Mouse (Mus musculus): Measurements from ENCODE around the gene Sfswap. TPM values are rescaled to one million over a fixed set of nuclear protein-coding genes. Genes with fewer than 3 reads are reported as not detected.
"Not testable (repeated sequence)": the region's sequence is repeated elsewhere in the genome, so short reads cannot be mapped to it uniquely, and the experiment has no call there.

The Sfswap gene
- total RNA-seq, 1 experiment from 2014 or later = 154 TPM

DNA sequence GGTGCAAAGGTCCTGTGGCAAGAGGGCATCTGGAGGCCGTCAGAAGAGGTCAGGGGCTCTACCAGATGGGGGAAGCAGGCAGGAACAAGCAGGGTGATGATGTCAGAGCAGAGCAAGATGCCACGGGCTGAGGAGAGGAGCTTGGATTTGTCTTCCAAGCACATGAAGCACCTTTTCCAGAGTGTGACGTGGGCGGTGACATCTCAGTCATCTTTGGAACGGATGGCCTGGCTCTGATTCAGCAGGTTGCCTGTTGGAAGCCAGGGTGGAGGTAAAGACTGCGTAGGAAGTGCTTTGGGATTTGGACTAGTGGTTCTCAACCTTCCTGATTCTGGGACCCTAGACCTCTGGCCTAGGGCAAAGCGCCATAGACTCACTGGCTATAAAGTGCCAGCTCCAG lies 80.0 kb downstream of the Sfswap start:
- ATAC-seq (ENCODE audit: extremely low read depth, insufficient number of reproducible peaks, low FRiP score, poor library complexity, severe bottlenecking) = no peak

DNA sequence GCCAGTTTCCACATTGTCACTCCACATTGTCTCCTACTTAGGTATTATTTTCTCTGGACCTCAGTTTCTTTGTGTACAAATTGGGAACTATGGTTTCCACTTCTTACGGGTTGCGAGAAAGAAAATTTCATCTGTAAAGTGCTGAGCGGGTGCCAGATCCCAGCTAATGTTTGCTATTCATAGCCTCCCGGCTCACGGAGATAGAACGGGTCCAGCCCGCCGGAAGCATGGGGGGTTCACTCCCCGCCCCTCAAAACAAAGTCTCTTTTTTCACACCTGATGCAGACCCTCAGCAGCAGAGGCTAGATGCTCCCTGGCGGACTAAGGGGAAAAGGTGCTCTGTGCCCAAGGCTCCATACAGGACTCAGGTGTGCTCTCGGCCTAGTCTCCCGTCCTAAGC lies 82.3 kb downstream of the Sfswap start:
- no peak for ATAC-seq (ENCODE audit: extremely low read depth, insufficient number of reproducible peaks, low FRiP score, poor library complexity, severe bottlenecking)

DNA sequence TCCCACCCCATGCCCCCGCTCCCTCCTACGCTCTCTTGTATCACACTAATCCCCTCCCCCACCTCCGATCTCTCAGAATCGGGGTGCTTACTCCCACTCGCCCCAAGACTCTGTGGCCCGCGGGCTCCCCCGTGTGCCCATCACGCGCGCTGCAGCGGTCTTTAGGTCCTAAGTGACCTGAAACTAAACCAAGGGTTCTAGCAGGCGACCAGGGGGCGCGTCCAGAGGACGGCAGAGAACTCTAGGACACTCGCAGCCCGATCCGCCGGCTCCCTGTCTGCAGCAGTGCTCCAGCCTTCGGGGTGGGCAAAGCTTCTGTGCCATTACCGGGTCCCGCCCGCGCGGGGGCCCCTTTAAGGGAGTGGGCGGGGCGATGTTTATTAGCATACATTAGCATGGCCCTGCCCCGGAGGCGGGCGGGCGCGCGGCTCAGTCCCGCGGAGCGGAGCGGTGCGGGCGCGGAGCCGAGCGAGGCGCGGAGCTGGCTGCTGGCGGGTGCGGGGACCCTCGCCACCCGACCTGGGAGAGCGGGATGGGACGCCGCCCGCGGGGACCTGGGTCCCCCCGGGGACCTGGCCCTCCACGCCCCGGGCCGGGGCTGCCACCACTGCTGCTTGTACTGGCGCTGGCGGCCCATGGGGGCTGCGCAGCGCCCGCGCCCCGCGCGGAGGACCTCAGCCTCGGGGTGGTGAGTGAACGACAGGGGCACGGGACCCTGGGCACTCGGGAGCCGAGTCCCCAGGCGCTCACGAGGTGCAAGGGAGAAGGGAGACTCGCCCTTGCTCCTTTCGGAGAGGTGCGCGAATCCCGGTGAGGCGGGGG lies 83.0 kb downstream of the Sfswap start, which contains the start of gene Mmp17:
Gene Mmp17, plus strand, starts transcription at position 409 of the 822 bp plus-strand sequence.
- peak; percentile 61 for ATAC-seq (ENCODE audit: extremely low read depth, insufficient number of reproducible peaks, low FRiP score, poor library complexity, severe bottlenecking)

DNA sequence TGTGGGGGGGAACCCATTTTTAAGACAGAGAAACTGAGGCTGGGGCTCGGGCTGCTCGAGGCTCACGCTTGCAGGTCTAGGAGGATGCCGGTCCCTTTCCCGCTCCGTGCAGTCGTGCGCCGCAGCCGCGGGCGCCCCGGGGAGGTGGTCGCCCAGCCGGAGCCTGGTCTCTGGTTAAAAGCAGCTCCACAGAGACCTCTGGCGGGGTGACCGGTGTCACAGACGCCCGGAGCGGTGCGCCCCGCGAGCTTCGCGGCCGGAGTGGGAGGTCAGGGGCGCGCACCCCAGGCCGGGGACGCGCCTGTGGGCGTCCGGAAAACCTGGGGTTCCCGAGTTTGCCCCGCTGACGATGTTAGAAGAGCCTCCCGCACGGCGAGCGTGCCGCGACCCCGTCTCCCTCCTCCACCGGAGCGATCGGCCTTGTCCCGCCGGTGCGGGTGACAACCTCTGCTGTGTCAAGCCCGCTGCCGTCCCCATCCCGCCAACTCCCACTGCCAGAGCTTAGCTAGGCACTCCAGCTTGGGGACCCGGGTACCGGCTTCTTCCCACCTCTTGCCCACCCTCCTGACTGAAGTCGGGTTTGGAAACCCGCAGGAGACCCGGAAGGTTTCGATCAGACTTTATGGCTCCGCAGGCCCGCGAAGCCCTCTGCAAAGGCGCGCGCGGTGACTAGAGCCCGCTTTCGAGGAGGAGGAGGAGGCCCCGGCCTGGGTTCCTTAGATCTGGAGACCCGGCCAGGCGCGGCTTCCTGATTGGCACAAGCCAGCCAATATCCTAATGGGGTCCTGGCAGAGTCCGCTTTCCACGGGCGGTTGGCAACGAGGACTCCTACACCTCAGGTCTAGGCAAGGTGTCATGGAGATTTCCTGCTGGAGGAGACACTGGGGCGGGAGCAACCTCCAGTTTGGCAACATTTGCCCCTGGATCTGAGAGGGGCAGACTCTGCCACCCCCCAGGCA lies 83.8 kb downstream of the Sfswap start:
- no peak for ATAC-seq (ENCODE audit: extremely low read depth, insufficient number of reproducible peaks, low FRiP score, poor library complexity, severe bottlenecking)

DNA sequence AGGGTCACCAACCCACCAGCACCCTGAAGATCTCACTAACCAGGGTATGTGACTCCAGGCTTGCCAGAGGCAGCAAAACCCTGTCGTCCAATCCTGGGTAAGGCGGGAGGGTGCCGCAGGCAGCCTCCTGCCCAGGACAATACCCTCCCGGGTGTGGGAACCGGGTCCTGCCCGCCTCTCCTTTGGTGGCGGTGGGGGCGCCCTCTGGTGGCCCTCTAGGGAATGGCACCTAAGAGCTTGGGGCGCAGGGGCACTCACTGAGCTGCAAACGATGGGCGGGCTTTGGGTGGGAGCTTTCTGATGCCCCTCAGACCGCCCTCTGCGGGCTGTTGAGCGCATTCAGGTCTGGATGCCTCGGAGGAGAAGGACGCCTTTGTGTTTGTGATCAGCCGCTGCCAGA lies 85.0 kb downstream of the Sfswap start:
- peak; percentile 44 for ATAC-seq (ENCODE audit: extremely low read depth, insufficient number of reproducible peaks, low FRiP score, poor library complexity, severe bottlenecking)

DNA sequence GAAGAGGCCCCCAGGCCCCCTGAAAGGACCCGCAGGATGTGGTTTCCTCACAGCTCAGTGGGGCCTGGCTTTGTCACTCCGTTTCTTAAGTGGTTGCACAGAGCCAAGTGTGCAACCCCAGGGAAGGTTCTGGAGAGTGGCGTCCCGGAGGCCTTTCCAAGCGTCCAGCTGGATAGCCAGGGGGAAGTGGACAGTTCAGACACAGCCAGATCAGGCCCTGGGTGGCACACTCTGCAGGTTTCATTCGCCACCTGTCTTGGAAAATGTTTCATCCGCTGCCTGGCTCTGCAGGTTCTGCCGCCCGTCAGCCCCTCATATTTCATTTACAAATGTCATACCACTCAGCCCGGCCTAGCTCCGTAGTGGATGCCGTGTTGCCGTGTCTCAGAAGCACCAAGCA lies 85.5 kb downstream of the Sfswap start:
- ATAC-seq (ENCODE audit: extremely low read depth, insufficient number of reproducible peaks, low FRiP score, poor library complexity, severe bottlenecking) = no peak

DNA sequence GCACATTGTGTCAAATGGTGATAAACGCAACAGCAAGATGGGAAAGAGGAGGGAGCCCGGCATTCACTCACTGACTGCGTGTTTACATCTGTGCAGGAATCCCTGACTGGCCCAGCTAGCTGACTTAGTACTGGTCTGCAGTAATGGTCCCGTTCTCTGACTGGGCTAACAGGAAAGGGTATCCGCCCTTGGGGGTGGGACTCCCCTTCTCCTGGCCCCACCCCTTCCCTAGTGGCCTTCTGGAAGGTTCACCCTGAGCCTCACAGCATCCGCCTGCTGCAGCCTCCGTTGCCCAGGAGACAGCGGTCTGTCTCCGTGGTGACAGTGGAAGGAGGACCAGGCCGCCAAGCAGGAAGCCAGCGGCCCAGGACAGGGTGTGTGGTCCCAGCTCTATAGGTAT lies 89.9 kb downstream of the Sfswap start:
- ATAC-seq (ENCODE audit: extremely low read depth, insufficient number of reproducible peaks, low FRiP score, poor library complexity, severe bottlenecking) = no peak

DNA sequence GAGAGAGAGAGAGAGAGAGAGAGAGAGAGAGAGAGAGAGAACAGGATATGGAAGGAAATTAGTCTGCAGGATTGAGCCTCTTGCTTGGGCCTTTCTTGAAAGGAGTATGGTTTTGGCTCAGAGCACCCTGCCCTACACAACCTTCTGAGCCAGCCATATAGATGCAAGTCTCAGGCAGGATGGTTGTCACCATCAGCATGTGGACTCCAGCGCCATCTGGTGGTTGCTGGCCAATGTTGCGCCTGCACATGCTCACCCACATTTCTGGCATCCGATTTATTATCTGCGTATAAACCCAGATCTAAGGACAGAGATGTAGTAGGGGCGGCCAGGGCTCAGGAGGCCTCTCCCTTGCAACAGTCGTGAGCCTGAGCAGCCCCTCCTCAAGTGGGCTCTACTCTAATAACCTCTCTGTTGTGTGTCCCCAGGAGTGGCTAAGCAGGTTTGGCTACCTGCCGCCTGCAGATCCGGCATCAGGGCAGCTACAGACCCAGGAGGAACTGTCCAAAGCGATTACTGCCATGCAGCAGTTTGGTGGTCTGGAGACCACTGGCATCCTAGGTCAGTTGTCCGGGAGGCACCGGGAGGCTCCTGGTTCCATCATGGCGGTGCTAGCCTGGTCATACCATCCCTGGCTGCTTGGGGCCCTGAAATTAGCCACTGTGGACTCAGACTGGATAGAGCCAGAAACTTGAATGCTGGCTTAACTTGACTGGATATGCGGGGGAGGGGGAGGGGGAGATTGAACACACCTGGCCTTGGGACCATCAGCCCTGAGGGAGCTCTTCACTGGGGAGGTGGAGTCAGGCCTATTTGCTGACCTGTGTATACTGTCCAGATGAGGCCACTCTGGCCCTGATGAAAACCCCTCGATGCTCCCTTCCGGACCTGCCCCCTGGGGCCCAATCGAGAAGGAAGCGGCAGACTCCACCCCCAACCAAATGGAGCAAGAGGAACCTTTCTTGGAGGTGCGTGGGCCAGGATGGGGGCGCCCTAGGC lies 93.4 kb downstream of the Sfswap start:
- ATAC-seq (ENCODE audit: extremely low read depth, insufficient number of reproducible peaks, low FRiP score, poor library complexity, severe bottlenecking) = peak; percentile 60; the same call in 1 of the 2 replicates

DNA sequence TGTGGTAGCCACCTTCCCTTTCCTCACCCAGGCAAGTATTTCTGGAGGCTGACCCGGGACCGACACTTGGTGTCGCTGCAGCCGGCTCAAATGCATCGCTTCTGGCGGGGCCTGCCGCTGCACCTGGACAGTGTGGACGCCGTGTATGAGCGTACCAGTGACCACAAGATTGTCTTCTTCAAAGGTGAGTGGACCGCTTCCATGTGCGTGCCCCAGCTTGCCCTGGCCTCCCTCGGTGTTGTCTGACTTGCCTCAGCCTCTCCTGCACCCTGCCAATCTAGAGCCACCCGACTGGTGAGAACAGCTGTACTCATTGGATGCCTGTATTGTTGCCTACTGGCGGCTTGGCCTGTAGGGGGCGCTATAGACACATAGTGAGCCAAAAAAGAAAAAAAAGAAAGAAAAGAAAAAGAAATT lies 101.1 kb downstream of the Sfswap start:
- no peak for ATAC-seq (ENCODE audit: extremely low read depth, insufficient number of reproducible peaks, low FRiP score, poor library complexity, severe bottlenecking)

DNA sequence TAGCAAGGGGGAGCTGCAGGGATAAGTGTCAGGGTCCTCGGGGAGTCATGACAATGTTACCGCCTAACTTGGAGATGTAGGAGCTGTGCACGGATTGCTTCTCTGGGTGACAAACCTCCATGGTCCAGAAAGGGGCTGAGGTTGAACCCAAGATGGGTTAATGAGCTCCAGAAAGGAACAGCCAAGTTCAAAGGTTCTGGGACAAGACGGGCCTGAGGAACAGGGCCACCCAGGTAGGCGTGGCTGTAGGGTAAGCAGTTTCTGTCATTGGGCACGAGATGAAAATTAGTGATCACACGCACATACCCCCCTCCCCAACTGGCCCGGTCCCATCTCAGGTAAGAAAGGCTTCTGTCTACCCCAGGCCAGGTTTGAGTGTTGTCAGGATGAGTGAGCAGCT lies 106.5 kb downstream of the Sfswap start:
- no peak for ATAC-seq (ENCODE audit: extremely low read depth, insufficient number of reproducible peaks, low FRiP score, poor library complexity, severe bottlenecking)

DNA sequence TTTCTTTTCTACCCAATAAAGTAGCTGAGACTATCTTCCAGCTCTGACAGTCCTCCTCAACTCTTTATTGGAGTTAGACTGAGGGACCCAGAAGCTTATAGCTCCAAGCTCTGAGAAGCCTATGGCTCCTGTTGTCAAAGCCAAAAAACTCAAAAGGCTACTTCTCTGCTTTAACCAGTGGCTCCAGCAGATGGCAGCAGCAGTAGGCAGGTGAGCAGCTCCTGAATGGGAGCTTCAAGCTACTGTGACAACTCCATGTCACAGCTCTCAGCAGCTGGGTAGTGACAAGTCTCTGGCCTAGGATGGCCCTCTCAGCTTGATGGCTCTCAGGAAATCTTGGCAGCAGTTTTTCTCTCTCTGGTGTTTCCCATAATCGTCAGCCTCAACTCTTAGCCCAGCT lies 110.0 kb downstream of the Sfswap start:
- no peak for ATAC-seq (ENCODE audit: extremely low read depth, insufficient number of reproducible peaks, low FRiP score, poor library complexity, severe bottlenecking)

DNA sequence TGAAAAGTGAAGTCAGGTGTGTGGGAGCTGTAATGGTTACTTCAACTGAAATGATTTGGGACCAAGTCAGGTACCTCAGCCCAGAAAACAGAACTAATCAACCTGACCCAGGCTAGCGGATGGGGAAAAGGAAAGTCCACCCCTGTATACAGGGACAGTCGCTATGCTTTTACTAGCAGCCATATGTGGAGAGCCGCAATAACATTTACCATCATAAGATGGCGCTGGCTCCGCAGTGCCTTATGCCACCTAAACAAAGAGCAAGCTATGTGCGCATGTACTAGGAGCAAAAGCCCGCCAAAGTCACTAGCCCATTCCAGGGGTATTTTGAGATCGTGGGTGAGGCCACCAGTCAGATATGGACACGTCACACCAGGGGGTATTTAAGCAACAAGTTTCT lies 119.6 kb downstream of the Sfswap start:
- not testable (repeated sequence) for ATAC-seq (ENCODE audit: extremely low read depth, insufficient number of reproducible peaks, low FRiP score, poor library complexity, severe bottlenecking)

Other genes starting within 250 kb of the Sfswap start
- 0.23 and 2.7 TPM in 2 replicates for gene Mmp17, start 82.9 kb downstream of the Sfswap start, total RNA-seq (2017)
- gene Zfp11, start 168.9 kb downstream of the Sfswap start, total RNA-seq (2017) = 0.70 and 0.74 TPM in 2 replicates
- not detected in 2 replicates for gene Sept14, start 207.3 kb downstream of the Sfswap start, total RNA-seq (2017)
- 36.1 and 42.6 TPM in 2 replicates for gene Mrps17, start 214.3 kb downstream of the Sfswap start, total RNA-seq (2017)
- gene Nipsnap2, start 223.8 kb downstream of the Sfswap start, total RNA-seq (2017) = 27.0 and 29.1 TPM in 2 replicates

Data from neutrophil, adult 5-6 weeks (primary cell).